Mouse (Mus musculus): ENCODE measurements at regions not wholly inside any gene's neighbourhood (a gene's known extent, or its start where the extent isn't known, plus 50 kb on each side); places are given as distances from the start of the nearest gene placed in this dataset.
"Not testable (repeated sequence)": the region's sequence is repeated elsewhere in the genome, so short reads cannot be mapped to it uniquely, and the experiment has no call there.

DNA sequence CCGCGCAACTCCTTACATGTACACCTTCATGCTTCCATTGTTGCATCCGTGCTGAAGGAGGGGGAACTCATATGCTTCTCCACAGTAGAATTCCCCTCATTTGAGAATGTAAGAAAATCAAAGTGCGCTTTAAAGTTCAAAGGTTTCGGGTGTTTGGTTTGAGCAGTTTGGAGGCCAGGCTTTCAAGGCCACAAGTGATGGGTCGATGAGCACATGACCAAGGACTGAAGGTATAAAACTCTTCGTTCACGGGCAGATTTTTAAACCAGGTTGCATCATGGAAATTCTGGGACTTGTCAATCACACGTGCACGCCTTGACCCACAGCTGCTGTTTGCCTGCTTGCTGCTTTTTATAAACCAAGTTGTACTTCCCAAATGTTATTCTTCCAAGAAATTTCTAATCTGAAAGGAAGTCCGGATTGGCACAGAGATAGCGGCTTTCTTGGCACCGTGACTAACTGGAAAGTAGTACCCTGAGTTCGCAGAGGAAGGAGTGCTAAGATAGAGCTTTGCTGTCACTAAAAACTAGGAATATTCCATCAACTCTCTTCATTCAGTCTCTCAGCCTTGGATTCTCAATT, 132.7 kb upstream of the Myt1l start:
- no peak for DNase-seq

DNA sequence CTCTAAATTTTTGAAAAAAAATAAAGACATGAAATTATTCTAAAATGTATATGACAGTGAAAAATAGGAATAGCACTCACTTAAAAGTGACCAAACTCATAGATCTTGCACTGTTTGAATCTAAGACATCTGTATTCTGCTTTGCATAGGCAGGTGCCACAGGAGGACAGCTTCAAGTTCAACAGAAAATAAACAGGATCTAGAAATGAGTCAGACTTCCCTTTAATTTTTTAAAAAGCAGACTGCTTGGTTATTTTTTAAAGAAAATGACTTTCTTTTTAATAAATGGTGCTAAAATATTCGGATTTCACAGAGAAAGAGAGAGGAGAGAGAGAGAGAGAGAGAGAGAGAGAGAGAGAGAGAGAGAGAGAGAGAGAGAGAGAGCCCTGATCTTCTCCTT, 123.8 kb upstream of the Myt1l start:
- no peak for DNase-seq

DNA sequence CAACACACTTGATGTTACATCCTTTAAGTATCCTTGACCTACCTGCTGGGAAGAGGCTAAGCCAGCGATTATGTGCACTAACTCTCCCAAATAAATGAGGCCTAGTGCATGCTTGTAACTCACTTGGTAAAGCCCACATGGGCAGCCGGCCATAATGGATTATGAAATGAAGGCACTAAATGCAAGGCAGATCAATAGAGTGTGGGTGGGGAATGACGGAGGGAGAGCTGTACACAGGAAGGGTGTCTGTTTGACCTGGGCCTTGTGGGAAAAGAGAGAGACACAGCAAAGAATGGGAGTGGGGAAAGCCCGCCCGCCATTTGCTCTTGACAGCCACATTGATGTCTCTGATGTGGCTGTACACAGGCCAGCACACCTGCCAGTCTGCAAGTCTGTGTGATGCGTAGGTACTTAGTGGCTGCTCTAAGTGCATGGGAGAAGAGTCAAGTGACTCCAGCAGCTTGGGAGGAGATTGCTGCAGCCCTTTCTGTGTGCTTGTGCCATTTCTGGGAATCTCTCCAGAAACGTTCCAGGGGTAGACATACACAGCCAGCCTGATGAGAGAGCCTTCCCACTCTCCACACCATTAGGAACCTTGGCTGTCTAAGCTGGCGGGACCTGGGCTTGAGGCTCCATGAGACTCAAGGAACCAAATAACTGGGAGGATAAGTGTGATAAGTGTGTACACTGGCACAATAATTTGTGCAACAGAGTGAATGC, 118.7 kb upstream of the Myt1l start:
- no peak for DNase-seq

DNA sequence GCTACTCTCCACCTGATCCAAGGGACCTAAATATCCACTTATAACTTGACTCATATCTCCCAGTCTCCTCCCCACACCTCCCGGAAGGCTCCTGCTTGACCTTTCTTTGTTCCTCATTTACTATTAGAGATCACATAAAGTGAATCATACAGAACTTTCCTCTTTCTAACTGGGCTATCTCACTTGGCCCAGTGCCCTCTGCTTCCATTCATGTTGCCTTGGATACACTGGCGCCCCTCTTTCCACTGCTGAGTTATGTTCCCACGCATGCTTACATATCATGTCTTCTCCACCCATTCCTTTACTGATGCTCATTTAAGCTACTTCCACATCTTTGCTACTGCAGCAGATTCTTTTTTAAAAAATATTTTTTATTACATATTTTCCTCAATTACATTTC, 94.2 kb upstream of the Myt1l start:
- DNase-seq: no peak

DNA sequence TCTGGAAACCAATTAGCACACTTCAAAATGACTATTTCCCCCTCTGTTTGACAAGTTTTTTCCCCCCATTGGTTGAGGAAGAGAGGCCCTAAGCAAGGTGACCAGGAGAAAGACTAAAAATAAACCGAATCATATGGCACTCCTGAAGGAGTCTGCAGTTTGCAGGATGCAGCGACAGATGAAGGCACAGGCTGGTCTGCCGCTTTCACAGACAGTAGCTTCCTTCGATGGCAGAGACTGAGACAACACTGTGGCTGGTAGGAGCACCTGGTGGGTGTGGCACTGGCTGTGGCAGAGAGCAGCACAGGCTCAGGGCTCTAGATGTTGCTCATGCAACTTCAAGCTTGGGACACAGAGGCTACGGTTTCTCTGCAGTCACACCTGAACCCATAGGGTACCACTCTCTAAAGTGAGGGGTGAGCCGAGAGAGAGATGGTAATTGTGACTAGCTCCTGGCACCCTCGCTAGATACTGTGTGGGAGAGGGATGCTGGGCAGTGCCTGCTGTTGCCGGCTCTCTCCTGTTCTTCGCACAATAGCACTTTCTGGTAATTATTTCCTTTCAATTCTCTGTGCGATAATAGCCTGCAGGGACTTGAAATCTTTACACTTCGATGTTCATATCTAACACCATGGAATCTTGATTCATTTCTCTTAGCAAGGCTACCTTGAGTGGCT, 88.7 kb upstream of the Myt1l start:
- no peak for DNase-seq

DNA sequence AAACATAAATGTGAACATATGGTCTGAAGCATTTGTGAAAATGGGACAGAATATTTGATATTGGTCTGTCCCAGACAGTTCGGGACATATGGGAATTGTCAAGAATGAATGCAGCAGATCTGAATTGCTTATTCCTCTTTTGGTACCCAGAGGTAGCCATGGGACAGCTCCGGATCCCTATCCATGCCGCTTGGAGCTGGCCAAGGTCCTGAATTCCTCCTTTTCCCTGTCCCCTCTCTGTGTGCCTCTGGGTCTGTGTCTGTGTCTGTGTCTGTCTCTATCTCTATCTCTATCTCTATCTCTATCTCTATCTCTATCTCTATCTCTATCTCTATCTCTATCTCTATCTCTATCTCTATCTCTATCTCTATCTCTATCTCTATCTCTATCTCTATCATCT, 63.0 kb upstream of the Myt1l start:
- DNase-seq: not testable (repeated sequence)
